Mouse (Mus musculus): ENCODE measurements at regions not wholly inside any gene's neighbourhood (a gene's known extent, or its start where the extent isn't known, plus 50 kb on each side); places are given as distances from the start of the nearest gene placed in this dataset.

DNA sequence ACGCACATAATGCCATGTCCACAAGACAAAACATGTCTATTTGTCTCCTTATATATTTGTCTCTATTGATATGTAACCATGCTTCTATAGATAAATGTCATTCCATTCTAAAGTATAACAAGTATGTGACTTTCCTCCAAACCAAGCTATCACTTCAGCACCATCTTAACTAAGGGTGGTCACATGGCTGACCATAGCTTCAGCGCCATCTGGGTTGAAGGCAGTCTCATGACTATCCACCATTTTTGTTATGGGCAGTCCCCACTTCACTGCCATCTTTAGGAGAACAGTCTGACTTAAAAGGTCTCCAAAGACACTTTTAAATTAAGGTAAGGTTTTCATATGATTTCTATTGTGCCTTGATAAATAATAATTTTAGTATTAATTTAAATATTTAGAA lies 554.1 kb upstream of the Intu start:
- ATAC-seq (replicated peaks; ENCODE audit: insufficient number of reproducible peaks, low FRiP score, low TSS enrichment, low read depth): no peak
- no peak overlapping the region for H3K9ac ChIP-seq (replicated peaks; ENCODE audit: low read length)
- H3K9me3 ChIP-seq (replicated peaks; ENCODE audit: control insufficient read depth, low read length): no peaks in the 10 kb centered on the region
- no peaks in the 10 kb centered on the region for H3K36me3 ChIP-seq (replicated peaks; ENCODE audit: control insufficient read depth, insufficient read depth, low read depth, low read length)
- H3K4me2 ChIP-seq (ENCODE audit: low read depth, low read length): no peak overlapping the region
- WGBS: 97% methylated on average over 2 of the region's 2 CpGs
- peaks cover 4% of the 10 kb centered on the region; the same call in 1 of the 2 replicates for H3K4me1 ChIP-seq (ENCODE audit: control insufficient read depth, insufficient read depth, low read length)
- H3K4me3 ChIP-seq (ENCODE audit: low read depth, low read length): no peak overlapping the region
- H3K27ac ChIP-seq (replicated peaks; ENCODE audit: low read depth, low read length): no peak overlapping the region
- no peaks in the 10 kb centered on the region for H3K27me3 ChIP-seq (ENCODE audit: control insufficient read depth, insufficient read depth, low read length)
- DNase-seq (ENCODE audit: low spot score): no peak

DNA sequence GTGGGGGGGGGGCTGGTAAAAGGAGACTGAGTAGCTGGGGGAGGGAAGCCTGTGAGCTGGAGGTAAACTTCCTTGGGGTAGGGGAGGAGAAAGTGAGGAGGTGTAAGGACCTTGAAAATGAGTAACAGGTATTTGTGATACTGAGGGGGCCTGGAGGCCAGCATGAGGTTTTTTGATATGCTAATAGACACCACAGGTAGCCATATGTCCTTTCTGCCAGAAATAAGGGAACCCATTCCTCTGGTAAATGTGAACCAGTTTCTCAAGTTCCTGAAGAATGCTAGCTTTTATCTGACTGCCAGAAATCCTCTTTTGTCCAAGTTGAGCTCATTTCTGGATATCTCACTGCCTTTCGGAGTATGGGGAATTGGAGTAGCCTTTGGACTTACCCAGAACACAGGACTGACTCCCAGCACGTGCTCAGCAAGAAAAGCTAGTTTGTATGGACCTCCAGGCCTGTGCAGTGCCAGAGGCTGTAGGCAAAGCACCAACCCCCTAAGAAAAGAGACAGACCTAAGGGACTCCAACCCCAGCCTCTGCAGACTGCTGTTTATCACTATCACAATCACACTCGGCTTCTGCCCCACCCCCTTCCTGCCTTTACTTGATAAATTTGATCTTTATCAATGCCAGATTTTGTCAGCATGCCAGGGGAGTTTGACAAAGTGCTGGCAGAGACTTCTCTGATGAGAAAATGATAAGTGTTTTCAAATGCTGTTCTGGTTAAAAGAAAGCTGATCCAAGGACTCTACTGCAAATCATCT lies 552.0 kb upstream of the Intu start:
- no peaks in the 10 kb centered on the region for H3K36me3 ChIP-seq (replicated peaks; ENCODE audit: control insufficient read depth, insufficient read depth, low read depth, low read length)
- ATAC-seq (replicated peaks; ENCODE audit: insufficient number of reproducible peaks, low FRiP score, low TSS enrichment, low read depth): peak; percentile 76; the same call in 1 of the 2 replicates
- no peaks in the 10 kb centered on the region for H3K9me3 ChIP-seq (replicated peaks; ENCODE audit: control insufficient read depth, low read length)
- H3K27me3 ChIP-seq (ENCODE audit: control insufficient read depth, insufficient read depth, low read length): no peaks in the 10 kb centered on the region
- H3K9ac ChIP-seq (replicated peaks; ENCODE audit: low read length): no peak overlapping the region
- H3K4me2 ChIP-seq (ENCODE audit: low read depth, low read length): no peak overlapping the region
- peaks cover 4% of the 10 kb centered on the region; the same call in 1 of the 2 replicates for H3K4me1 ChIP-seq (ENCODE audit: control insufficient read depth, insufficient read depth, low read length)
- H3K4me3 ChIP-seq (ENCODE audit: low read depth, low read length): no peak overlapping the region
- 8% methylated on average over 3 of the region's 3 CpGs for WGBS
- H3K27ac ChIP-seq (replicated peaks; ENCODE audit: low read depth, low read length): no peak overlapping the region
- peak; percentile 66 for DNase-seq (ENCODE audit: low spot score)

DNA sequence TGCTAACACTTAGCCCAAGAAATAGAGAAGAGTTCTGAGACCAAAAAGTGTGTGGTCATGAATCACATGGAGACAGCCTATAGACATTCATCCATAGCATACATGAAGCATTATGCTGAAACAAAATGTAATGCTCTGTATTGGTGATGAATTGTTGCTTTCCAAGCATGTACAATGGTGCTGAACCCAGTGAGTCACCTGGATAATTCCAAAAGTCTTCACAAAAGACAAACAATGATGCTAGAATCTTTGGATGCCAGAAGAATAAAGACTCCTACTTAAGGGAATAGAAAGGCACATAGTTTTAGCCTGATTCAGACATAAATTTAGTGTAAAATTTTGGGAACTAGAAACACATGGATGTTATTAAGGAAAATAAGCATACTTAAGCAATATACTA lies 548.4 kb upstream of the Intu start:
- DNase-seq (ENCODE audit: low spot score) (no peak), ATAC-seq (replicated peaks; ENCODE audit: insufficient number of reproducible peaks, low FRiP score, low TSS enrichment, low read depth) (no peak)
- Histone ChIP-seq H3K9me3 (replicated peaks; ENCODE audit: control insufficient read depth, low read length) (no peaks in the 10 kb centered on the region), H3K4me3 (ENCODE audit: low read depth, low read length) (no peak overlapping the region), H3K27ac (replicated peaks; ENCODE audit: low read depth, low read length) (no peak overlapping the region), H3K27me3 (ENCODE audit: control insufficient read depth, insufficient read depth, low read length) (no peaks in the 10 kb centered on the region), H3K4me2 (ENCODE audit: low read depth, low read length) (no peak overlapping the region), H3K36me3 (replicated peaks; ENCODE audit: control insufficient read depth, insufficient read depth, low read depth, low read length) (no peaks in the 10 kb centered on the region), H3K9ac (replicated peaks; ENCODE audit: low read length) (no peak overlapping the region), H3K4me1 (ENCODE audit: control insufficient read depth, insufficient read depth, low read length) (peaks cover 4% of the 10 kb centered on the region; the same call in 1 of the 2 replicates)

DNA sequence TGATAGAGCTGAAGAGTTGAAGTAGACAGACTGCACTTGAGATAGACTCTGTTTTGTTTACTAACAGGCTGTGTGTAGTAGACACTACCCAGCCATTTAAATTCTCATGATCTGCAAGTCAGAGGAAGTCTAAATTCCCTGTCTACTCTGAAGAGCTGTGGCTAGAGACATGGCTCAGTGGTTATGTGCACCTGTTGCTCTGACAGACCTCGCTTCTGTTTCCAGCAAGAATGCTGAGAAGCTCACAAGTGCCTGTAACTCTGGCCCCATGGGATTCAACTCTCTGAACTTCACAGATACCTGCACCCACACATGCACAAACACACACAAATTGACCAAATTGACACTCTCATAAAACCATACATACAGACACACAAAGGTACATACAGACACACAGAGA lies 543.4 kb upstream of the Intu start:
- Histone ChIP-seq H3K9ac (replicated peaks; ENCODE audit: low read length) (no peak overlapping the region), H3K4me1 (ENCODE audit: control insufficient read depth, insufficient read depth, low read length) (no peaks in the 10 kb centered on the region), H3K4me3 (ENCODE audit: low read depth, low read length) (no peak overlapping the region), H3K4me2 (ENCODE audit: low read depth, low read length) (no peak overlapping the region), H3K27ac (replicated peaks; ENCODE audit: low read depth, low read length) (no peak overlapping the region), H3K36me3 (replicated peaks; ENCODE audit: control insufficient read depth, insufficient read depth, low read depth, low read length) (no peaks in the 10 kb centered on the region), H3K27me3 (ENCODE audit: control insufficient read depth, insufficient read depth, low read length) (no peaks in the 10 kb centered on the region), H3K9me3 (replicated peaks; ENCODE audit: control insufficient read depth, low read length) (no peaks in the 10 kb centered on the region)
- ATAC-seq (replicated peaks; ENCODE audit: insufficient number of reproducible peaks, low FRiP score, low TSS enrichment, low read depth): no peak
- DNase-seq (ENCODE audit: low spot score): no peak
- WGBS: 89% methylated on average over 1 of the region's 1 CpGs

DNA sequence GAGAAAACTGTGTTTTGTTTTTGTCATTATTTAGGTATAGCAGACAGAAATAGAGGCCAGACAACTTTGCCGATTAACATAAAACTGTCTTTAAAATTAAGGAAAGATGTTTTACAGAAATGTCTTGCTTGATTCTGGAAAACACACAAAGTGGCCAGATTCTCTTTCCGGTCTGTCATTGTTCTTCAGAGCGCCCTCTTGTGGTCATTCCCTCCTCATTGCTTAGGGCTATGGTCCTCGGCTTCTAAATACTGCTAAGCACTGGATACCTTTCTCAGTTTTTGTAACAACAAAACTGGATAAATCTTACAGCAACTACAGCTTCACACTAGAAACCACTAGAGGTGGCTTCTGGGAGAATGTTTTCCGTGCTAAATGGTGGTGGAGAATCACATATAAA lies 532.5 kb upstream of the Intu start:
- DNase-seq (ENCODE audit: low spot score): peak; percentile 77
- ATAC-seq (replicated peaks; ENCODE audit: insufficient number of reproducible peaks, low FRiP score, low TSS enrichment, low read depth): no peak
- 33% methylated on average over 5 of the region's 5 CpGs for WGBS

DNA sequence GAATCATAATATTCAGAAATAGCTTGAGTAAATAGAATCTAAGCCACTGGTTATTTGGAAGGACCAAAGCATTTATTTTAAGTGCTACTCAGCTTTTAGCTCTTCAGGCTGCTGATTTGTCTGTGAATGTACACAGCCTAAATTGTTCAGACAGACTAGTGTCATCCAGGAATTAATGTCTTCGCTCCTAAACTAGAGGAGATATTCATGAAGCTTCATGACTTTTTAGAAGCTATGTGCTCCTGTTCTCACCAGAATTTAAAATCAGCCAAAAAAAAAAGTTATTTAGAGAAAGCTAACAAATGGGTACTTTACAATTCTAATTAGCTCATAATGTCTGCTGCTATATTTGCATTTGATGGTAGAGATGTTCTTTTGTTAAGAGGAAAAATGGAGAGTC lies 531.2 kb upstream of the Intu start:
- no peak overlapping the region for H3K27ac ChIP-seq (replicated peaks; ENCODE audit: low read depth, low read length)
- no peak for DNase-seq (ENCODE audit: low spot score)
- no peaks in the 10 kb centered on the region for H3K4me1 ChIP-seq (ENCODE audit: control insufficient read depth, insufficient read depth, low read length)
- H3K9ac ChIP-seq (replicated peaks; ENCODE audit: low read length): no peak overlapping the region
- ATAC-seq (replicated peaks; ENCODE audit: insufficient number of reproducible peaks, low FRiP score, low TSS enrichment, low read depth): no peak
- no peak overlapping the region for H3K4me2 ChIP-seq (ENCODE audit: low read depth, low read length)
- no peak overlapping the region for H3K4me3 ChIP-seq (ENCODE audit: low read depth, low read length)
- H3K27me3 ChIP-seq (ENCODE audit: control insufficient read depth, insufficient read depth, low read length): no peaks in the 10 kb centered on the region
- no peaks in the 10 kb centered on the region for H3K9me3 ChIP-seq (replicated peaks; ENCODE audit: control insufficient read depth, low read length)
- WGBS: 98% methylated on average over 1 of the region's 1 CpGs
- H3K36me3 ChIP-seq (replicated peaks; ENCODE audit: control insufficient read depth, insufficient read depth, low read depth, low read length): no peaks in the 10 kb centered on the region

More for the DNA sequence above, 532.5 kb upstream of the Intu start:
- Histone ChIP-seq H3K4me2 (ENCODE audit: low read depth, low read length) (no peak overlapping the region), H3K9me3 (replicated peaks; ENCODE audit: control insufficient read depth, low read length) (no peaks in the 10 kb centered on the region), H3K27ac (replicated peaks; ENCODE audit: low read depth, low read length) (no peak overlapping the region), H3K4me3 (ENCODE audit: low read depth, low read length) (no peak overlapping the region), H3K27me3 (ENCODE audit: control insufficient read depth, insufficient read depth, low read length) (no peaks in the 10 kb centered on the region), H3K4me1 (ENCODE audit: control insufficient read depth, insufficient read depth, low read length) (no peaks in the 10 kb centered on the region), H3K9ac (replicated peaks; ENCODE audit: low read length) (no peak overlapping the region), H3K36me3 (replicated peaks; ENCODE audit: control insufficient read depth, insufficient read depth, low read depth, low read length) (no peaks in the 10 kb centered on the region)

DNA sequence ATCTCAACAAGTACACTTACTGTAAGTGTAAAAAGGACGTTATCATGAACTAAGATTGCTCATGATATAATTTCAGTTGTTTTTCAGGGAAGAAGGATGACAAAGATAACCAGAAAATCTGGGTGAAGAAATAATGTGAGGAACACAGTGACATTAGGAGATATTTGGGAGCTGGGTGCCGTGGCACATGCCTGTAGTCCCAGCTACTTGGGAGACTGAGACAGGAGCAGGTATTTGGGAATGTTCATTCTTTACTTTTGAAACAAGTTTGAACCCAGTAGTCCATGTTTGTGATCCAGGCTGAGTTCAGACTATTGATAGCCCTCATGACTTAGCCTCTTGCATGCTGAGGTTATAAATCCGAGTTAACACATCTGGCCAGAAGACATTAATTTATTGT lies 528.2 kb upstream of the Intu start:
- 85% methylated on average over 3 of the region's 3 CpGs for WGBS

DNA sequence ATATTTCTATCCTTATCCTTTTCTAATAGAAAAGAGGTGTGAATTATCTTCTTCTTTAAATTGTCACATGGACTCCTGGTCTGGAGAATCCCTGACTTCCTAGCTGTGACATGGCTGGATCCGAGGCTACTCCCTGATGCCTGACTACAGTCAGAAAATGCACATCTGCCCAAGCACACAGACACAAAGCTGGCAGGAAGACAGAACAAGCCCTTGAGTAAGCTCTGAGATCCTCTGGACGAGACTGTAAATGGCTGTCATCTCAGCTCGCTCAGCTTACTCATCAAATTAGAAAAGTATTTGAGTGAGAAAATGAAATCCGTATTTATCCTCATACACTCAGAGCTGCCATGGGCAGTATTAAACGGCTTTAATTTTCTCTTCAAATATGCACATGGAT lies 521.0 kb upstream of the Intu start:
- DNase-seq (ENCODE audit: low spot score): no peak
- no peak overlapping the region for H3K4me2 ChIP-seq (ENCODE audit: low read depth, low read length)
- WGBS: 82% methylated on average over 5 of the region's 5 CpGs
- no peaks in the 10 kb centered on the region for H3K4me1 ChIP-seq (ENCODE audit: control insufficient read depth, insufficient read depth, low read length)
- no peak overlapping the region for H3K4me3 ChIP-seq (ENCODE audit: low read depth, low read length)
- H3K27ac ChIP-seq (replicated peaks; ENCODE audit: low read depth, low read length): no peak overlapping the region
- H3K36me3 ChIP-seq (replicated peaks; ENCODE audit: control insufficient read depth, insufficient read depth, low read depth, low read length): no peaks in the 10 kb centered on the region
- no peaks in the 10 kb centered on the region for H3K27me3 ChIP-seq (ENCODE audit: control insufficient read depth, insufficient read depth, low read length)
- ATAC-seq (replicated peaks; ENCODE audit: insufficient number of reproducible peaks, low FRiP score, low TSS enrichment, low read depth): no peak
- H3K9me3 ChIP-seq (replicated peaks; ENCODE audit: control insufficient read depth, low read length): no peaks in the 10 kb centered on the region
- H3K9ac ChIP-seq (replicated peaks; ENCODE audit: low read length): no peak overlapping the region

More for the DNA sequence above, 528.2 kb upstream of the Intu start:
- no peaks in the 10 kb centered on the region for H3K4me1 ChIP-seq (ENCODE audit: control insufficient read depth, insufficient read depth, low read length)
- H3K9me3 ChIP-seq (replicated peaks; ENCODE audit: control insufficient read depth, low read length): no peaks in the 10 kb centered on the region
- H3K27me3 ChIP-seq (ENCODE audit: control insufficient read depth, insufficient read depth, low read length): no peaks in the 10 kb centered on the region
- H3K4me2 ChIP-seq (ENCODE audit: low read depth, low read length): no peak overlapping the region
- ATAC-seq (replicated peaks; ENCODE audit: insufficient number of reproducible peaks, low FRiP score, low TSS enrichment, low read depth) (no peak), DNase-seq (ENCODE audit: low spot score) (no peak)
- no peak overlapping the region for H3K4me3 ChIP-seq (ENCODE audit: low read depth, low read length)
- no peak overlapping the region for H3K27ac ChIP-seq (replicated peaks; ENCODE audit: low read depth, low read length)
- H3K9ac ChIP-seq (replicated peaks; ENCODE audit: low read length): no peak overlapping the region
- no peaks in the 10 kb centered on the region for H3K36me3 ChIP-seq (replicated peaks; ENCODE audit: control insufficient read depth, insufficient read depth, low read depth, low read length)
